Mouse (Mus musculus): ENCODE results near the gene Lpar1. TPM values are rescaled to one million over a fixed set of nuclear protein-coding genes. Genes with fewer than 3 reads are reported as not detected.

The Lpar1 gene
- polyA plus RNA-seq, 2 experiments: 0.99 to 2.5 TPM

- H3K9me3 ChIP-seq (ENCODE audit: control insufficient read depth, low read length): no peaks in the 10 kb centered on the region
- DNase-seq (ENCODE audit: low read depth in 3 of 3, low spot score in 3 of 3): no peak
- no peak overlapping the region for H3K4me2 ChIP-seq (ENCODE audit: low read depth)
- no peaks in the 10 kb centered on the region for H3K36me3 ChIP-seq (replicated peaks; ENCODE audit: control insufficient read depth, insufficient read depth, low read depth)
- H3K9ac ChIP-seq (replicated peaks): no peak overlapping the region
- no peaks in the 10 kb centered on the region for H3K27me3 ChIP-seq (ENCODE audit: control insufficient read depth, insufficient read depth, low read length)
- no peak for ATAC-seq (ENCODE audit: insufficient read depth)
- no peaks in the 10 kb centered on the region for H3K4me1 ChIP-seq (replicated peaks; ENCODE audit: control insufficient read depth in 2 of 2, insufficient read depth in 2 of 2, low read length in 1 of 2)
- H3K4me3 ChIP-seq (ENCODE audit: insufficient read depth in 1 of 2, low read depth in 2 of 2, low read length in 2 of 2): no peak overlapping the region
- no peak overlapping the region for H3K27ac ChIP-seq
- 85% methylated on average over 1 of the region's 1 CpGs for WGBS (ENCODE audit: insufficient replicate concordance)
- TF ChIP-seq CTCF (IDR thresholded peaks at IDR 0.05; ENCODE audit: low read depth): no peak
- no peak for TF ChIP-seq EP300 (IDR thresholded peaks at IDR 0.05; ENCODE audit: low read depth)
Measured at GRCm38 (mm10) chr4:58478564-58478963, 75.1 kb downstream of the Lpar1 start.

- DNase-seq (ENCODE audit: low read depth in 3 of 3, low spot score in 3 of 3): no peak
- no peaks in the 10 kb centered on the region for H3K4me1 ChIP-seq (replicated peaks; ENCODE audit: control insufficient read depth in 2 of 2, insufficient read depth in 2 of 2, low read length in 1 of 2)
- TF ChIP-seq EP300 (IDR thresholded peaks at IDR 0.05; ENCODE audit: low read depth) (no peak), CTCF (IDR thresholded peaks at IDR 0.05; ENCODE audit: low read depth) (no peak)
- no peak overlapping the region for H3K27ac ChIP-seq
- no peaks in the 10 kb centered on the region for H3K36me3 ChIP-seq (replicated peaks; ENCODE audit: control insufficient read depth, insufficient read depth, low read depth)
- no peak overlapping the region for H3K4me2 ChIP-seq (ENCODE audit: low read depth)
- no peak for ATAC-seq (ENCODE audit: insufficient read depth)
- H3K9ac ChIP-seq (replicated peaks): no peak overlapping the region
- WGBS (ENCODE audit: insufficient replicate concordance): 65% methylated on average over 8 of the region's 8 CpGs
- no peak overlapping the region for H3K4me3 ChIP-seq (ENCODE audit: insufficient read depth in 1 of 2, low read depth in 2 of 2, low read length in 2 of 2)
- no peaks in the 10 kb centered on the region for H3K9me3 ChIP-seq (ENCODE audit: control insufficient read depth, low read length)
- no peaks in the 10 kb centered on the region for H3K27me3 ChIP-seq (ENCODE audit: control insufficient read depth, insufficient read depth, low read length)
Measured at GRCm38 (mm10) chr4:58477691-58478090, 76.0 kb downstream of the Lpar1 start.

- Histone ChIP-seq H3K9ac (replicated peaks) (no peak overlapping the region), H3K9me3 (ENCODE audit: control insufficient read depth, low read length) (no peaks in the 10 kb centered on the region), H3K27me3 (ENCODE audit: control insufficient read depth, insufficient read depth, low read length) (no peaks in the 10 kb centered on the region), H3K36me3 (replicated peaks; ENCODE audit: control insufficient read depth, insufficient read depth, low read depth) (no peaks in the 10 kb centered on the region), H3K4me2 (ENCODE audit: low read depth) (no peak overlapping the region), H3K27ac (no peak overlapping the region), H3K4me3 (ENCODE audit: insufficient read depth in 1 of 2, low read depth in 2 of 2, low read length in 2 of 2) (no peak overlapping the region), H3K4me1 (replicated peaks; ENCODE audit: control insufficient read depth in 2 of 2, insufficient read depth in 2 of 2, low read length in 1 of 2) (no peaks in the 10 kb centered on the region)
- TF ChIP-seq CTCF (IDR thresholded peaks at IDR 0.05; ENCODE audit: low read depth) (no peak), EP300 (IDR thresholded peaks at IDR 0.05; ENCODE audit: low read depth) (no peak)
- no peak for ATAC-seq (ENCODE audit: insufficient read depth)
- 41% methylated on average over 4 of the region's 4 CpGs for WGBS (ENCODE audit: insufficient replicate concordance)
- no peak for DNase-seq (ENCODE audit: low read depth in 3 of 3, low spot score in 3 of 3)
Measured at GRCm38 (mm10) chr4:58471203-58471910, 82.3 kb downstream of the Lpar1 start.

GRCm38 (mm10) chr4:58469651-58470592 lies 83.8 kb downstream of the Lpar1 start:
- Histone ChIP-seq H3K9ac (replicated peaks) (no peak overlapping the region), H3K9me3 (ENCODE audit: control insufficient read depth, low read length) (no peaks in the 10 kb centered on the region), H3K36me3 (replicated peaks; ENCODE audit: control insufficient read depth, insufficient read depth, low read depth) (no peaks in the 10 kb centered on the region), H3K4me1 (replicated peaks; ENCODE audit: control insufficient read depth in 2 of 2, insufficient read depth in 2 of 2, low read length in 1 of 2) (no peaks in the 10 kb centered on the region), H3K4me2 (ENCODE audit: low read depth) (no peak overlapping the region), H3K27ac (no peak overlapping the region), H3K27me3 (ENCODE audit: control insufficient read depth, insufficient read depth, low read length) (no peaks in the 10 kb centered on the region), H3K4me3 (ENCODE audit: insufficient read depth in 1 of 2, low read depth in 2 of 2, low read length in 2 of 2) (no peak overlapping the region)
- TF ChIP-seq CTCF (IDR thresholded peaks at IDR 0.05; ENCODE audit: low read depth) (no peak), EP300 (IDR thresholded peaks at IDR 0.05; ENCODE audit: low read depth) (no peak)
- 59% methylated on average over 5 of the region's 5 CpGs for WGBS (ENCODE audit: insufficient replicate concordance)
- DNase-seq (ENCODE audit: low read depth in 3 of 3, low spot score in 3 of 3) (no peak), ATAC-seq (ENCODE audit: insufficient read depth) (no peak)

- Histone ChIP-seq H3K9me3 (ENCODE audit: control insufficient read depth, low read length) (no peaks in the 10 kb centered on the region), H3K4me1 (replicated peaks; ENCODE audit: control insufficient read depth in 2 of 2, insufficient read depth in 2 of 2, low read length in 1 of 2) (no peaks in the 10 kb centered on the region), H3K9ac (replicated peaks) (no peak overlapping the region), H3K27me3 (ENCODE audit: control insufficient read depth, insufficient read depth, low read length) (no peaks in the 10 kb centered on the region), H3K4me3 (ENCODE audit: insufficient read depth in 1 of 2, low read depth in 2 of 2, low read length in 2 of 2) (no peak overlapping the region), H3K27ac (no peak overlapping the region), H3K4me2 (ENCODE audit: low read depth) (no peak overlapping the region), H3K36me3 (replicated peaks; ENCODE audit: control insufficient read depth, insufficient read depth, low read depth) (no peaks in the 10 kb centered on the region)
- DNase-seq (ENCODE audit: low read depth in 3 of 3, low spot score in 3 of 3): no peak
- WGBS (ENCODE audit: insufficient replicate concordance): 67% methylated on average over 7 of the region's 7 CpGs
- ATAC-seq (ENCODE audit: insufficient read depth): no peak
- no peak for TF ChIP-seq CTCF (IDR thresholded peaks at IDR 0.05; ENCODE audit: low read depth)
- no peak for TF ChIP-seq EP300 (IDR thresholded peaks at IDR 0.05; ENCODE audit: low read depth)
Measured at GRCm38 (mm10) chr4:58469035-58469434, 84.7 kb downstream of the Lpar1 start.
